Mouse (Mus musculus): Measurements from ENCODE around the gene Smim24. TPM values are rescaled to one million over a fixed set of nuclear protein-coding genes. Genes with fewer than 3 reads are reported as not detected.

Smim24 gene
- total RNA-seq, 1 experiment from 2014 or later, result 13.2 TPM

DNA sequence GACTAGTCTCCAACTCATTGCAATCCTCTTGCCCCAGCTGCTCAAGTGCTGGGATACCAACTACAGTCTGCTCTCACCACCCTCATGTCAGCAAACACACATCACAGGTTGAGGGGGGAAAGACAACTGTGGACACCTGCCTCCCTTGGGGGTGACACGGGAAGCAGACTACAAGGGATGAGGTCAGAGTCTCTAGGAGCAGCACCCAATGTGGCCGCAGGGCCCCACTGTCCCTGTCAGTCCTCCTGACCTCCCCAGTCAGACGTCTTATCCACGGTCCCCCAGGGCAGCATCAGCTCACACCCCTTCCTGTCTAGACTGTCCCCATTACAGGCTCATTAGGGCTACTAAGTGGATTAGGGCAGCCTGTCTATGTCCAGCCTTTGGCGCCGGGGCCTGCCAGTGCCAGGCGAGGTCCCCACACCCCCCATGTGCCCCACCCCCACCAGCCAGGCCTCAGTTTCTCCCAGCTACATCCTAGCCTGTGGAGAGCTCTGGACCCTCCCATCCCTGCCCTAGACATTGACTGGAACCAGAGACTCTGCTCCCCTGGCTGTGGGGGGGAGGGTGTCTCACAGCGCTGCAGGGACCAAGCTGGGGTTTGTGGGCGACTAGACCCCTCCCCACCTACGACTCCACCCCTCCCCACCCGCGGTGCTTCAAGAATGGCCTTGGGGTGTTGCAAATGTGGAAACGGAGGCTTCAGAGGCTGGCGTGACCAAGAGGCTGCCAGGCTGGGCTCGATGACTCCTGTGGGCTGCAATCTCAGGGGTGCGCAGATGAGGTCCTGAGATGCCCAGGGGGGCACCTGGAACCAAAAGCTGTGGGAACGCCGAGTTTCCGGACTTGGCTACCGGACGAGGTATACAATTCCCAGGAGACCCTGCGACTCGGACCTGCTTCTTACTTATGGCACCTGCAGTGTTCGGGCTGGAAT is 13.9 kb downstream of the Smim24 start:
- no peak for ATAC-seq (replicated peaks; ENCODE audit: low read depth, poor library complexity, severe bottlenecking)

DNA sequence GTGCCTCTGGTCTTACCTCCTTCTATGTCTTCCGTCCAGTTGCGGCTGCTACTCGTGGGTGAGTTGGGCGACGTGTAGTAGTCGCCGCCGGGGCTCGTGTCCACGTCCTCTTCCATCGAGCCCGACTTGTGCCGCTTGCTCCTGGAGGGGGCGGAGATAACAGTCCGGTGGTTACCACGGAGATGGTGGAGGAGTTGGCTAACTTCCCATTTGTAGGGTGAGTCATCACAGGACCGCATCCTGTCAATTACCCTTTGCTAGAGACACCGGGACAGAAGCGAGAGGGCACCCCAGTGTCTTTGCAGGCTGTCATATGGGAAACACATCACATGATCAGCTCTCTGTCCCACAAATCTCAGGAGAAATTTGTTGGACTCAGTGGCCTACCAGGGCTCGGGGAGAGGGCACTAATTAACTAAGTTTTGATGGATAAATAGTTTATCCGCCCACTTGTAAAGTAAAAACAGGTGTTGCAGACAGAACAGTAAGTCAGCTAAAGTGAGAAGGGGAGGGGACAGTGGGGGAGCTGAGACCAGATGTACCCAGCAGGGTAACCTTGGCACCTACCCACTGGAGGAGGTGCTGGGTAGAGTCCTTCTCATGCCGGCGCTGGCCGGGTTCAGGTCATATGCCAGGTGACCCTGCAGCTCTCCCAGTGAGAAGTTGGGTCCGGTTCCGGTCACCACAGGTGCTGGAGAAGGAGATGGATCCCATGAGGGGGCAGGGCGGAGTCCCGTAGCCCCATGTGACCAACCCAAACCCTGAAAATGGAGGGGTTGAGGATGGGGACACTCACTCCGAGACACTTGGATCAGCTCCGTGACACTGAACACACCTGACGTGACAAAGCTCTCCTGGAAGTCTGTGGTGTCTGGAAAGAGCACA is 14.9 kb downstream of the Smim24 start:
- peak; percentile 67 for ATAC-seq (replicated peaks; ENCODE audit: low read depth, poor library complexity, severe bottlenecking)

- no peak for ATAC-seq (replicated peaks; ENCODE audit: low read depth, poor library complexity, severe bottlenecking)
These were observed 15.5 kb downstream of the Smim24 start for GRCm38 (mm10) chr10:81408424-81408729.

DNA sequence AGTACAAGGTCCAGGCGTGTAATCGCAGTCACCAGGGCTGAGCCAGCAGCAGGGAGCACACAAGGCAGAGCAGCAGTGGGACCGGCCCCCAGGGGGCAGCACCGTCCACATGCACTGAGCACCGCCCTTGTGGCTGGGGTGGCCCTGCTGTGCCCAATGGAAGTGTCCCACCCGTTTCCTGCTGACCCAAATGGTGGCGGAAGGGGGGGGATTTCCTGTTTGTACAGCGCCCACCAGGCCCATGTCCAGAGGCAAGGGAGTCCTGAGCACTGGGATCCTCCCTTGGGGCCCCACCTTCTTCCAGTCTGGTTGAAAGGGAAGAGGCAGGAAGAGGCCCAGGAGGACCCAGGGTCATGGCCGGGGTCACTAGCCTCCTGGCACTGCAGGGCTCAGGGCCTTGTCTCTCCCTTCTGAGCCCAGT is 16.0 kb downstream of the Smim24 start:
- ATAC-seq (replicated peaks; ENCODE audit: low read depth, poor library complexity, severe bottlenecking), result peak; percentile 54

GRCm38 (mm10) chr10:81409330-81409729 is 16.5 kb downstream of the Smim24 start:
- no peak for ATAC-seq (replicated peaks; ENCODE audit: low read depth, poor library complexity, severe bottlenecking)

GRCm38 (mm10) chr10:81410350-81410749 is 17.5 kb downstream of the Smim24 start:
- ATAC-seq (replicated peaks; ENCODE audit: low read depth, poor library complexity, severe bottlenecking), result no peak

GRCm38 (mm10) chr10:81410981-81411380 is 18.1 kb downstream of the Smim24 start:
- no peak for ATAC-seq (replicated peaks; ENCODE audit: low read depth, poor library complexity, severe bottlenecking)

DNA sequence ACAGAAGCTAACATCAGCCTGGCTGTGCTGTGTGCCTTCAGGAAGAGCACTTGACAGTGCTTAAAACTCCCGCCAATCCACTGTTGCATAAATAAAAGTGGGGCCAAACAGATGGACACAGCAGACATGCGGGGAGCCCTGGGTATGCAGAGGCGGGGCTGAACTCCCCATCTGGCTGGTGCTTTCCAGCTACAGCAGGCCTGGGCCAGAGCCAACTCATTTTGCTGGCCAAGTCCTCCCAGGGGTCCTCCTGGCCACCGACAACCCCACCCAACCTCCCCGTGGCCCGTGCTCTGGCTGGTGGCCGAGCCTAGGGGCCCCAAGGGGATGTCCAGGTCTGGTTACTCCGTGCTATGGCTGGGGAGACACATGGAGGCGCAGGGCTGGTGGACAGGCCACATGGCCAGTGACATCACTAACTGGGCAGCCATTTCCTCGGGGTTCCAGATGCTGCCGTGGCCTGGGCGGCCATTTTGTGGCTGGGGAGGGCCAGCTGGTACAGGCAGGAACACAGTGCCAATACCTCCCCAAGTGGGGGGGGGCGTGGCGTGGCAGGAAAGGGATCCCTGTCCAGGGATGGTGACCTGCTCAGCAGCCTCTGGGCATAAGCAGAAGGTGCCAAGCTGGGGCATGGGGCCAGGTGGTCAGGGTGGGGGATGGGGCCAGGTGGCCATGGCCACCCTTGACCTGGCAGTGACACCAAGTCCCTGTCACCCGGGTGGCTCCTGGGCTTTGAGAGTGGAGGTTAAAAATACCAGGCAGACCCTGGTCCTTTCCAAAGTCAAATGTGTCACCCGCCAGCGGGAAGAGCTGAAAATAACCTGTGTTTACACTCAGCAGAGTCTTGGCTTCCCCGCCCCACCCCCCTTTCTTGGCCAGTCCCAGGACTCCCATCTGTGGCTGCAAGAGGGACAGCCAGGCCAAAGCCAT is 18.9 kb downstream of the Smim24 start:
- no peak for ATAC-seq (replicated peaks; ENCODE audit: low read depth, poor library complexity, severe bottlenecking)

GRCm38 (mm10) chr10:81412586-81413309 is 19.9 kb downstream of the Smim24 start:
- ATAC-seq (replicated peaks; ENCODE audit: low read depth, poor library complexity, severe bottlenecking), result no peak

DNA sequence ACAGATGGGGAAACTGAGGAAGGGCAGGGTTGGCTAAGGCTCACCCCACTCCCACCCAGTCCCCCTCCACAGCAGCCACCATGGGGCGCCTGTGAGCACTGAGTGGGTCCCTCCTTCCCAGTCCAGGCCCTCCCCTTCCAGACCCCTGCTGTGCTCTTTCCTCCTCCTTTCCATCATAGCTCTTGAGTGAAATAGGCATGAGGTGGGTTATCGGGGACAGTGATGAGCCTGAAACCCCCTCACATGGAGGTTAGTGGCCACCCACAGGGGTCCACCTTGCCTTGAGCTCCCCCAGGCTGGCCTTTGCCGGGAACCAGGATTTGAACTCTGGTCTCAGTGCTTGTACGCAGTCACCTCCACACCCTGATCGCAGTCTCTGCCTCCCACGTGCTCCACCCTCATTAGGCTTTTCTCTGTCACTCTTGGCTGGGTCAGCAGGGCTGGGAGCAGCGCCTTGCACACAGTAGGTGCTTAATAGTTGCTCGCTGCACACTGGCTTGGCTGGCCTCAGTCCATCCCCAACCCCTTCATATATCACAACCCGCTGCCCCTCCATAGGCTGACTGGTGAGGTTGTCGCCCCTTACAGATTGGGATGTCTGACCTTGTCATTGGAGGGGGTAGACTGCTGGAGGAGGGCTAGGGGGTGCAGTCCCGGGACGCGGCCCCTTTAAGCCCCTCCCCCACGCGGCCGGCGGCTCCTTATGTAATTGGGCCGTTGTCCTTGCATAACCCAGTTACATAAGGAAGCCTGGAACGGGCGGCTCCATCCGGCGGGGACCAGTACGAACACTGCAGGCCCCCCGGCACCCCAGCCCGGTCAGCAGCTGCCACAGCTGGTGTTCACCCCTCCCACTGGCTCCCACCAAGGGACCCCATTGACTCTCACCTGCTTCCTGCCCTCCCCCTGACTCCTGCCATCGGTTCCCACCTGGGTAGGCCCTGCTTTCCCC is 20.7 kb downstream of the Smim24 start:
- ATAC-seq (replicated peaks; ENCODE audit: low read depth, poor library complexity, severe bottlenecking), result peak; percentile 55

DNA sequence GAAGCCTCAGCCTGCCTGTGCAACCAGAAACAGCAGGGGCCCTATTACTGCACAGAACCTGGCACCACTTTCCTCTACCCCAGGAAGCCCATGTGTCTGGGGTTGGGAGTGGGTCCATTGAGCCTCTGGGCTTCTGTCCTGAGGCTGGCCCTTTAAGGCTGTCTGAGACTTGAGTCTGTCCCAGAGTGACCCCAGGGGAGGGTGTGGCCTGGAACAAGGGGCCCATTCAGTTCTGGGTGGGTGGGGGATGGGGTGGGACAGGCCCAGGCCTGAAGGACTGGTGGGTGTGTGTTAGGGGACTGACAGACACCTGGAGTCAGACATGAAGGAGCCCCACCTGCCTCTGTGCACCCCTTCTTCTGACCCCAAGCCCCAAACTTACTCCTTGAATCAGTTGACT is 21.8 kb downstream of the Smim24 start:
- no peak for ATAC-seq (replicated peaks; ENCODE audit: low read depth, poor library complexity, severe bottlenecking)

DNA sequence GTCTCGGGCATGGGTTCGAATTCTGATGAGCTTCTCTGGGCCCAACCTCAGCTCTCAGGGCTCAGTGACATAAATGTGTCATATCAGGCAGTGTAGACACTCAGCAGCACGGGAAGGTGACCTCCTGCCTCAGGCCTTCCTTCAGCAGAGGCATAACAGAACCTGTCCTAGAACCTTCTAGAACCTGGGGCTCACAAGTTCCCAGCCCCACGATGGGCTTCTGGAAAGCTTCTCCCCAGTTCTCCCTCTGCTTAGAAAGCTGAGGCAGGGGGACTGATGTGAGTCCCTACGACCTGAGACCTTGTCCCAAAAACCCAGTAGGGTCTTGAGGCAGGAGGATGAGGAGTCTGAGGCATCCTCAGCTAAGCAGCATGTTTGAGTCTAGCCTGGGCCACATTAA is 22.3 kb downstream of the Smim24 start:
- ATAC-seq (replicated peaks; ENCODE audit: low read depth, poor library complexity, severe bottlenecking), result no peak

GRCm38 (mm10) chr10:81415549-81416310 is 22.9 kb downstream of the Smim24 start:
- ATAC-seq (replicated peaks; ENCODE audit: low read depth, poor library complexity, severe bottlenecking), result no peak

- ATAC-seq (replicated peaks; ENCODE audit: low read depth, poor library complexity, severe bottlenecking), result peak; percentile 48
These were observed 23.9 kb downstream of the Smim24 start for GRCm38 (mm10) chr10:81416581-81417226.

- no peak for ATAC-seq (replicated peaks; ENCODE audit: low read depth, poor library complexity, severe bottlenecking)
These were observed 24.7 kb downstream of the Smim24 start for GRCm38 (mm10) chr10:81417227-81418215.
